12 mouse cellular contexts compared by ENCODE assay signal in genomic region chr7:122012949-122013348, GRCm38 (mm10).
"Had no signal": no experiment of that assay in that cellular context is flagged by ENCODE, and none has a peak within 500 bp of the region (broad histone marks: within the 10 kb centered on the region; RNA-seq: fewer than 3 reads in every experiment).

No protein-coding gene starts in this region.

- H3K27me3 ChIP-seq: kidney, embryonic 15.5 days; neural tube, embryonic 15.5 days had no signal

- H3K4me3 ChIP-seq: kidney, embryonic 15.5 days; left cerebral cortex, adult 2 months; limb, embryonic 10.5 days; midbrain, embryonic 10.5 days; myocyte; neural tube, embryonic 15.5 days had no signal

- DNase-seq: kidney, adult 18-20 months; kidney, postnatal 14 days; lung, adult 18-20 months; midbrain, embryonic 14.5 days; right cerebral cortex, adult 18-20 months; right cerebral cortex, postnatal 25 days had no signal

- H3K9ac ChIP-seq: kidney, embryonic 15.5 days; neural tube, embryonic 15.5 days had no signal

- H3K27ac ChIP-seq: kidney, embryonic 15.5 days; left cerebral cortex, adult 2 months; limb, embryonic 10.5 days; midbrain, embryonic 10.5 days; neural tube, embryonic 15.5 days had no signal

- H3K9me3 ChIP-seq: kidney, embryonic 15.5 days; limb, embryonic 10.5 days; midbrain, embryonic 10.5 days; neural tube, embryonic 15.5 days had no signal

- H3K4me2 ChIP-seq: kidney, embryonic 15.5 days; neural tube, embryonic 15.5 days had no signal
